Mouse (Mus musculus): ENCODE measurements around the gene Olfr1095.

GRCm38 (mm10) chr2:86824363-86824762 lies 27.1 kb downstream of the Olfr1095 start, which contains the start of gene Olfr1094:
- no peak for TF ChIP-seq MYOG (IDR thresholded peaks at IDR 0.05; ENCODE audit: control insufficient read depth in 1 of 3, insufficient read depth in 1 of 3, insufficient read length in 2 of 3, low read depth in 2 of 3)
- no peak for TF ChIP-seq E2F4 (IDR thresholded peaks at IDR 0.05; ENCODE audit: insufficient read depth)
- TF ChIP-seq POLR2A (IDR thresholded peaks at IDR 0.05; ENCODE audit: insufficient read length, low read depth), result no peak
- no peak for TF ChIP-seq MYOD1 (IDR thresholded peaks at IDR 0.05; ENCODE audit: control insufficient read depth in 1 of 3, insufficient read length in 2 of 3, low read depth in 2 of 3)
- TF ChIP-seq USF1 (IDR thresholded peaks at IDR 0.05; ENCODE audit: low read depth), result no peak
- no peak for TF ChIP-seq POLR2AphosphoS2 (IDR thresholded peaks at IDR 0.05; ENCODE audit: insufficient read length, low read depth)

Data from myocyte (in vitro differentiated cells).